Mouse (Mus musculus) intestine, embryonic 14.5 days (tissue): ENCODE data around the gene Otp. TPM values are rescaled to one million over a fixed set of nuclear protein-coding genes. Genes with fewer than 3 reads are reported as not detected.

Experiments used
- ATAC-seq: fragments of 200-750 bp; cut with Nextera tagmentation; replicated peaks from 2 replicates; pipeline ENCODE4 v1.8.0; 2017; ENCODE audit warnings: low read depth, moderate number of reproducible peaks, moderate TSS enrichment, moderate library complexity; ENCODE audit not compliant: low FRiP score, low TSS enrichment
- DNase-seq: peaks from one replicate; pipeline ENCODE4 v3.0.0-alpha.2; 2018; ENCODE audit warnings: low spot score
- H3K27ac ChIP-seq: fragments of 300-500 bp; sonication (generic); 2 replicates; pipeline ENCODE4 v1.5.1; 2014; ENCODE audit warnings: low read depth, mild to moderate bottlenecking, control low read depth
- H3K27me3 ChIP-seq: fragments of 300-500 bp; sonication (generic); replicated peaks from 2 replicates; pipeline ENCODE4 v1.6.1; 2014; ENCODE audit warnings: low read length, control low read depth; ENCODE audit not compliant: control insufficient read depth, insufficient read depth
- H3K36me3 ChIP-seq: fragments of 300-500 bp; sonication (generic); 2 replicates; pipeline ENCODE4 v1.6.1; 2014; ENCODE audit warnings: low read length, control low read depth; ENCODE audit not compliant: control insufficient read depth, insufficient read depth
- H3K4me1 ChIP-seq: fragments of 300-500 bp; sonication (generic); replicated peaks from 2 replicates; pipeline ENCODE4 v1.6.1; 2014; ENCODE audit warnings: low read length, control low read depth, mixed read lengths; ENCODE audit not compliant: control insufficient read depth, insufficient read depth
- H3K4me2 ChIP-seq: fragments of 300-500 bp; sonication (generic); 2 replicates; pipeline ENCODE4 v1.6.1; 2014; ENCODE audit warnings: low read length
- H3K4me3 ChIP-seq: fragments of 300-500 bp; sonication (generic); 2 replicates; pipeline ENCODE4 v1.5.1; 2014; ENCODE audit warnings: low read depth, low read length, control low read depth, mixed read lengths
- H3K9ac ChIP-seq: fragments of 300-500 bp; sonication (generic); 2 replicates; pipeline ENCODE4 v1.6.1; 2014; ENCODE audit warnings: mild to moderate bottlenecking, low read length
- H3K9me3 ChIP-seq: fragments of 300-500 bp; sonication (generic); 2 replicates; pipeline ENCODE4 v1.6.1; 2016; ENCODE audit warnings: low read length, control low read depth; ENCODE audit not compliant: control insufficient read depth
- WGBS: fragments of 180-500 bp; shearing (Covaris S2); extraction: QIAGEN DNeasy Blood & Tissue Kit; methylation state at CpG from one replicate; pipeline ENCODE4 v1.1.7; 2014; 5-methylcytosine and 5-hydroxymethylcytosine counted together
- polyA plus RNA-seq: library from polyadenylated mRNA; unstranded; fragments of >200 nt; fragmentation: Nextera tagmentation; extraction: Ambion mirVana; gene quantifications from 2 replicates; pipeline ENCODE4 v1.2.1, GENCODE M21; 2014

Gene Otp
- polyA plus RNA-seq, 1 experiment from 2014 or later: not detected

GRCm38 (mm10) chr13:94877211-94877590, 1.8 kb downstream of the Otp start:
- ATAC-seq: no peak
- Histone ChIP-seq H3K4me2 (no peak overlapping the region), H3K27ac (no peak overlapping the region), H3K4me3 (no peak overlapping the region), H3K4me1 (no peaks in the 10 kb centered on the region), H3K9me3 (no peaks in the 10 kb centered on the region), H3K9ac (no peak overlapping the region), H3K27me3 (peaks cover 92% of the 10 kb centered on the region), H3K36me3 (no peaks in the 10 kb centered on the region)
- no peak for DNase-seq
- 1% methylated on average over 27 of the region's 27 CpGs for WGBS

GRCm38 (mm10) chr13:94877991-94878745, 2.8 kb downstream of the Otp start:
- no peak overlapping the region for H3K4me3 ChIP-seq
- H3K9ac ChIP-seq: no peak overlapping the region
- WGBS: 12% methylated on average over 10 of the region's 10 CpGs
- H3K27ac ChIP-seq: no peak overlapping the region
- H3K27me3 ChIP-seq: peaks cover 92% of the 10 kb centered on the region
- DNase-seq: no peak
- H3K36me3 ChIP-seq: no peaks in the 10 kb centered on the region
- H3K4me1 ChIP-seq: no peaks in the 10 kb centered on the region
- no peak overlapping the region for H3K4me2 ChIP-seq
- no peak for ATAC-seq
- H3K9me3 ChIP-seq: no peaks in the 10 kb centered on the region

- no peak overlapping the region for H3K4me3 ChIP-seq
- 6% methylated on average over 3 of the region's 3 CpGs for WGBS
- DNase-seq (no peak), ATAC-seq (no peak)
- H3K27ac ChIP-seq: no peak overlapping the region
- H3K9me3 ChIP-seq: no peaks in the 10 kb centered on the region
- peaks cover 92% of the 10 kb centered on the region for H3K27me3 ChIP-seq
- H3K4me2 ChIP-seq: no peak overlapping the region
- H3K4me1 ChIP-seq: peaks cover 8% of the 10 kb centered on the region
- H3K36me3 ChIP-seq: no peaks in the 10 kb centered on the region
- H3K9ac ChIP-seq: no peak overlapping the region
Measured at GRCm38 (mm10) chr13:94881201-94881600, 5.8 kb downstream of the Otp start.

- Histone ChIP-seq H3K27me3 (peaks cover 92% of the 10 kb centered on the region), H3K27ac (no peak overlapping the region), H3K4me3 (no peak overlapping the region), H3K9ac (no peak overlapping the region), H3K9me3 (no peaks in the 10 kb centered on the region), H3K36me3 (no peaks in the 10 kb centered on the region), H3K4me2 (no peak overlapping the region), H3K4me1 (peaks cover 8% of the 10 kb centered on the region)
- no peak for DNase-seq
- 4% methylated on average over 10 of the region's 10 CpGs for WGBS
- ATAC-seq: no peak
Measured at GRCm38 (mm10) chr13:94882221-94882620, 6.8 kb downstream of the Otp start.

- no peak for DNase-seq
- H3K9ac ChIP-seq: no peak overlapping the region
Measured at GRCm38 (mm10) chr13:94882711-94883145, 7.3 kb downstream of the Otp start.

GRCm38 (mm10) chr13:94883163-94883965, 8.0 kb downstream of the Otp start:
- H3K9ac ChIP-seq: no peak overlapping the region
- ATAC-seq (peak; percentile 74), DNase-seq (peak; percentile 77)
- WGBS: under 1% methylated on average over 77 of the region's 95 CpGs
- H3K4me1 ChIP-seq: peaks cover 8% of the 10 kb centered on the region
- no peak overlapping the region for H3K27ac ChIP-seq
- H3K4me2 ChIP-seq: peak overlapping the region; percentile 61
- no peaks in the 10 kb centered on the region for H3K9me3 ChIP-seq
- no peaks in the 10 kb centered on the region for H3K36me3 ChIP-seq
- peak overlapping the region; percentile 33 for H3K4me3 ChIP-seq
- peaks cover 92% of the 10 kb centered on the region for H3K27me3 ChIP-seq

More at GRCm38 (mm10) chr13:94882711-94883145, 7.3 kb downstream of the Otp start:
- WGBS: 1% methylated on average over 32 of the region's 37 CpGs
- Histone ChIP-seq H3K9me3 (no peaks in the 10 kb centered on the region), H3K27me3 (peaks cover 92% of the 10 kb centered on the region), H3K4me2 (peak overlapping the region; percentile 61), H3K27ac (no peak overlapping the region), H3K4me3 (peak overlapping the region; percentile 33), H3K36me3 (no peaks in the 10 kb centered on the region), H3K4me1 (peaks cover 8% of the 10 kb centered on the region)
- ATAC-seq: no peak

GRCm38 (mm10) chr13:94883966-94884960, 8.9 kb downstream of the Otp start:
- peak overlapping the region; percentile 33 for H3K4me3 ChIP-seq
- no peaks in the 10 kb centered on the region for H3K9me3 ChIP-seq
- WGBS: 1% methylated on average over 36 of the region's 36 CpGs
- peaks cover 97% of the 10 kb centered on the region for H3K27me3 ChIP-seq
- peaks cover 8% of the 10 kb centered on the region for H3K4me1 ChIP-seq
- peak overlapping the region; percentile 61 for H3K4me2 ChIP-seq
- peak; percentile 75 for DNase-seq
- H3K9ac ChIP-seq: no peak overlapping the region
- no peak overlapping the region for H3K27ac ChIP-seq
- ATAC-seq: no peak
- no peaks in the 10 kb centered on the region for H3K36me3 ChIP-seq
